Mouse (Mus musculus): ENCODE results near the gene Cnksr3. TPM values are rescaled to one million over a fixed set of nuclear protein-coding genes. Genes with fewer than 3 reads are reported as not detected.

Cnksr3 gene
- polyA plus RNA-seq, 1 experiment, result 2.0 TPM

GRCm38 (mm10) chr10:7206571-7206970, 5.5 kb downstream of the Cnksr3 start:
- Histone ChIP-seq H3K27ac (replicated peaks; ENCODE audit: low read depth, low read length) (no peak overlapping the region), H3K4me1 (ENCODE audit: control insufficient read depth, insufficient read depth, insufficient read length, low read length) (peaks cover 12% of the 10 kb centered on the region), H3K4me3 (ENCODE audit: insufficient read depth, low read depth, low read length) (no peak overlapping the region)

- Histone ChIP-seq H3K4me3 (ENCODE audit: insufficient read depth, low read depth, low read length) (no peak overlapping the region), H3K4me1 (ENCODE audit: control insufficient read depth, insufficient read depth, insufficient read length, low read length) (peaks cover 10% of the 10 kb centered on the region), H3K27ac (replicated peaks; ENCODE audit: low read depth, low read length) (no peak overlapping the region)
Measured at GRCm38 (mm10) chr10:7205576-7205975, 6.5 kb downstream of the Cnksr3 start.

GRCm38 (mm10) chr10:7204953-7205352, 7.1 kb downstream of the Cnksr3 start:
- Histone ChIP-seq H3K27ac (replicated peaks; ENCODE audit: low read depth, low read length) (no peak overlapping the region), H3K4me3 (ENCODE audit: insufficient read depth, low read depth, low read length) (no peak overlapping the region), H3K4me1 (ENCODE audit: control insufficient read depth, insufficient read depth, insufficient read length, low read length) (peaks cover 10% of the 10 kb centered on the region)

GRCm38 (mm10) chr10:7202576-7202975, 9.5 kb downstream of the Cnksr3 start:
- H3K27ac ChIP-seq (replicated peaks; ENCODE audit: low read depth, low read length), result no peak overlapping the region
- H3K4me3 ChIP-seq (ENCODE audit: insufficient read depth, low read depth, low read length), result no peak overlapping the region
- peaks cover 10% of the 10 kb centered on the region for H3K4me1 ChIP-seq (ENCODE audit: control insufficient read depth, insufficient read depth, insufficient read length, low read length)

- no peak overlapping the region for H3K4me3 ChIP-seq (ENCODE audit: insufficient read depth, low read depth, low read length)
- peaks cover 5% of the 10 kb centered on the region; the same call in 1 of the 2 replicates for H3K4me1 ChIP-seq (ENCODE audit: control insufficient read depth, insufficient read depth, insufficient read length, low read length)
- no peak overlapping the region for H3K27ac ChIP-seq (replicated peaks; ENCODE audit: low read depth, low read length)
Measured at GRCm38 (mm10) chr10:7200665-7201064, 11.4 kb downstream of the Cnksr3 start.

- H3K4me1 ChIP-seq (ENCODE audit: control insufficient read depth, insufficient read depth, insufficient read length, low read length), result no peaks in the 10 kb centered on the region
- H3K27ac ChIP-seq (replicated peaks; ENCODE audit: low read depth, low read length), result no peak overlapping the region
- H3K4me3 ChIP-seq (ENCODE audit: insufficient read depth, low read depth, low read length), result no peak overlapping the region
Measured at GRCm38 (mm10) chr10:7198201-7198600, 13.8 kb downstream of the Cnksr3 start.

GRCm38 (mm10) chr10:7197733-7198132, 14.3 kb downstream of the Cnksr3 start:
- no peak overlapping the region for H3K4me3 ChIP-seq (ENCODE audit: insufficient read depth, low read depth, low read length)

GRCm38 (mm10) chr10:7196668-7197400, 15.2 kb downstream of the Cnksr3 start:
- no peaks in the 10 kb centered on the region for H3K4me1 ChIP-seq (ENCODE audit: control insufficient read depth, insufficient read depth, insufficient read length, low read length)
- no peak overlapping the region for H3K27ac ChIP-seq (replicated peaks; ENCODE audit: low read depth, low read length)

More at GRCm38 (mm10) chr10:7197733-7198132, 14.3 kb downstream of the Cnksr3 start:
- H3K27ac ChIP-seq (replicated peaks; ENCODE audit: low read depth, low read length), result no peak overlapping the region
- H3K4me1 ChIP-seq (ENCODE audit: control insufficient read depth, insufficient read depth, insufficient read length, low read length), result no peaks in the 10 kb centered on the region

GRCm38 (mm10) chr10:7195927-7196326, 16.1 kb downstream of the Cnksr3 start:
- H3K4me1 ChIP-seq (ENCODE audit: control insufficient read depth, insufficient read depth, insufficient read length, low read length), result no peaks in the 10 kb centered on the region
- H3K27ac ChIP-seq (replicated peaks; ENCODE audit: low read depth, low read length), result no peak overlapping the region
- H3K4me3 ChIP-seq (ENCODE audit: insufficient read depth, low read depth, low read length), result no peak overlapping the region

More at GRCm38 (mm10) chr10:7196668-7197400, 15.2 kb downstream of the Cnksr3 start:
- H3K4me3 ChIP-seq (ENCODE audit: insufficient read depth, low read depth, low read length), result no peak overlapping the region

- H3K4me1 ChIP-seq (ENCODE audit: control insufficient read depth, insufficient read depth, insufficient read length, low read length), result peaks cover 13% of the 10 kb centered on the region
- no peak overlapping the region for H3K4me3 ChIP-seq (ENCODE audit: insufficient read depth, low read depth, low read length)
- no peak overlapping the region for H3K27ac ChIP-seq (replicated peaks; ENCODE audit: low read depth, low read length)
Measured at GRCm38 (mm10) chr10:7191721-7192413, 20.2 kb downstream of the Cnksr3 start.

GRCm38 (mm10) chr10:7189194-7189593, 22.8 kb downstream of the Cnksr3 start:
- peaks cover 13% of the 10 kb centered on the region for H3K4me1 ChIP-seq (ENCODE audit: control insufficient read depth, insufficient read depth, insufficient read length, low read length)
- no peak overlapping the region for H3K4me3 ChIP-seq (ENCODE audit: insufficient read depth, low read depth, low read length)
- H3K27ac ChIP-seq (replicated peaks; ENCODE audit: low read depth, low read length), result no peak overlapping the region

- Histone ChIP-seq H3K4me1 (ENCODE audit: control insufficient read depth, insufficient read depth, insufficient read length, low read length) (peaks cover 17% of the 10 kb centered on the region), H3K4me3 (ENCODE audit: insufficient read depth, low read depth, low read length) (no peak overlapping the region), H3K27ac (replicated peaks; ENCODE audit: low read depth, low read length) (no peak overlapping the region)
Measured at GRCm38 (mm10) chr10:7187881-7188280, 24.2 kb downstream of the Cnksr3 start.

- Histone ChIP-seq H3K4me3 (ENCODE audit: insufficient read depth, low read depth, low read length) (no peak overlapping the region), H3K27ac (replicated peaks; ENCODE audit: low read depth, low read length) (no peak overlapping the region), H3K4me1 (ENCODE audit: control insufficient read depth, insufficient read depth, insufficient read length, low read length) (peaks cover 25% of the 10 kb centered on the region)
Measured at GRCm38 (mm10) chr10:7186992-7187391, 25.0 kb downstream of the Cnksr3 start.

- peaks cover 27% of the 10 kb centered on the region for H3K4me1 ChIP-seq (ENCODE audit: control insufficient read depth, insufficient read depth, insufficient read length, low read length)
- H3K4me3 ChIP-seq (ENCODE audit: insufficient read depth, low read depth, low read length), result no peak overlapping the region
- H3K27ac ChIP-seq (replicated peaks; ENCODE audit: low read depth, low read length), result no peak overlapping the region
Measured at GRCm38 (mm10) chr10:7186018-7186417, 26.0 kb downstream of the Cnksr3 start.

- H3K27ac ChIP-seq (replicated peaks; ENCODE audit: low read depth, low read length), result no peak overlapping the region
- H3K4me3 ChIP-seq (ENCODE audit: insufficient read depth, low read depth, low read length), result no peak overlapping the region
- peaks cover 19% of the 10 kb centered on the region for H3K4me1 ChIP-seq (ENCODE audit: control insufficient read depth, insufficient read depth, insufficient read length, low read length)
Measured at GRCm38 (mm10) chr10:7183171-7183631, 28.8 kb downstream of the Cnksr3 start.
